Mouse (Mus musculus): ENCODE results near the gene Fam89a. TPM values are rescaled to one million over a fixed set of nuclear protein-coding genes. Genes with fewer than 3 reads are reported as not detected.

The Fam89a gene
- total RNA-seq (2021) = 1 to 10 TPM; 1.8 to 1.9 TPM
- long read RNA-seq, experiment 1, partial matches to known transcripts = 0 of 4 reads
- long read RNA-seq, experiment 1, other reads (novel, unspliced or antisense) = 0 of 4 reads
- long read RNA-seq, experiment 2, partial matches to known transcripts = 0 of 1 reads
- long read RNA-seq, experiment 2, other reads (novel, unspliced or antisense) = 0 of 1 reads

- DNase-seq = peak; percentile 56 to 64
- intact Hi-C loops (cut with DNase I) = no loop called here
Measured at GRCm38 (mm10) chr8:124751709-124752173, at the start of gene Fam89a. Fam89a (minus strand) TSS chr8:124751832.

GRCm38 (mm10) chr8:124800542-124800941, 48.9 kb upstream of the Fam89a start:
- DNase-seq = no peak
- intact Hi-C loops (cut with DNase I) = no loop called here

DNA sequence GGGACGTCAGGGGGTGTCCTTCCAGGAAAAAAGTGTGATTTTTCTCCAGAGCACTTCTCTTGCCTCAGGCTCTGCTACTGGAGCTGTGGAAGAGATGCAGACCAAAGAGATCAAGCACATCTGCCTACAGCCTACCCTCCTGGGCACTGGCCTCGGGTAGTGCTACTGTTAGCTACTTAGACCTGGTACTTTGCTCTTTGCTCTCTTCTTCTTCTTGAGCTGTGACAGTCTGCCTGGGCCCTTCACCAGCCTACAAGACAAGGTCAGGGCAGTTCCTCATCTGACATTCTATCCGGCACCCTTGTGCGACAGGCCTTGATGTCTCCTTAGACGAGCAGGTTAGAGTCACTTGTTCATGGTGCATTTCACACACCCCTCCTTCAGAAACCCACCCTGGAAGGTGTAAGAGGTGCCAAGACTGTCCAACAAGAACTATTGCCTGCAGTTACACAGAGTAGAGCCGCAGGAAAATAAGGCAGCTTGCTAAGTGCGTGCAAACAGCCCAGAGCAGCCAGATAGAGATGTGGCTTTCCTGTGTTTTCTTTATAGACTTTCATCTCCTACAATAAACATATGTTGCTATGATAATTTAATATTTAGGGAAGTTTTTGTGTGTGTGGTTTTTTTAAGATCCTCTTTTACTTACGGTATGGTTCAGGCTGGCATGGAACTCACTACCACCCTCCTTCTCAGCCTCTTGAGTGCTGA, 44.3 kb upstream of the Fam89a start:
- intact Hi-C loops (cut with DNase I) = no loop called here
- no peak for DNase-seq

DNA sequence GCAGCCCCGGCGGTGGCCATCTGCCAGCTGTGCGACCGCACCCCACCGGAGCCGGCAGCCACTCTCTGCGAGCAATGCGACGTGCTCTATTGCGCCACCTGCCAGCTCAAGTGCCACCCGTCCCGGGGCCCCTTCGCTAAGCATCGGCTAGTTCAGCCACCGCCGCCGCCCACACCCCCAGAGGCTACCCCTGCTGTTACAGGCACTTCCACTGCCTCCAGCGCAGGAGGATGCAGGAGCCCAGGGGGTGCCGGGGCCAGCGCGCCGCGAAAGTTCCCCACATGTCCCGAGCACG, 42.8 kb upstream of the Fam89a start:
- peak; percentile 40 to 49 for DNase-seq
- intact Hi-C loops (cut with DNase I) = no loop called here

- DNase-seq = no peak
- intact Hi-C loops (cut with DNase I) = no loop called here
Measured at GRCm38 (mm10) chr8:124793661-124794485, 42.2 kb upstream of the Fam89a start.

GRCm38 (mm10) chr8:124793172-124793651, 41.6 kb upstream of the Fam89a start:
- intact Hi-C loops (cut with DNase I) = no loop called here
- DNase-seq = peak; percentile 93 to 96

GRCm38 (mm10) chr8:124792708-124793107, 41.1 kb upstream of the Fam89a start, which contains the start of gene Trim67:
Trim67 (plus strand) TSS chr8:124793092.
- peak in 1 of 2 experiments; percentile 26 for DNase-seq
- intact Hi-C loops (cut with DNase I) = no loop called here

- DNase-seq = no peak
- intact Hi-C loops (cut with DNase I) = no loop called here
Measured at GRCm38 (mm10) chr8:124792186-124792585, 40.6 kb upstream of the Fam89a start.

- DNase-seq = no peak
- intact Hi-C loops (cut with DNase I) = no loop called here
Measured at GRCm38 (mm10) chr8:124791751-124792150, 40.1 kb upstream of the Fam89a start.

DNA sequence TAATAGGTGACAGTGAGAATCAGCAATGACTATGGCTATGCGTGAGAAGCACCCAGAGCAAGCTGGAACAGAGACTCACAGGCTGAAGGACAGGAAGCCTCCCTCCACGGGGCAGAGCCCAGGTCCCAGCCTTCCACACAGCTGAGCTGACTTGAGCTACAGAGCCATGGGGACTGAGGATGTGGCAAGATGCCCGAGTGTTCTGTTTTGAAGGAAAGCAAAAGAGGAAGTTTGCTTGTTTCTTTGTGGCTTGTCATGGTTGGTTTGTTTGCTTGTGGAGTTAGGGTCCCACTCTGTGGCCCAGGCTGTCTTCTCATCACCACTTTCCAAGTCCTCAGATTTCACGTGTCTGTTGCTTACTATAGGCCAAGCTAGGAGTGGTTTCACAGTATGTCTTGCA, 39.0 kb upstream of the Fam89a start:
- intact Hi-C loops (cut with DNase I) = no loop called here
- DNase-seq = no peak

DNA sequence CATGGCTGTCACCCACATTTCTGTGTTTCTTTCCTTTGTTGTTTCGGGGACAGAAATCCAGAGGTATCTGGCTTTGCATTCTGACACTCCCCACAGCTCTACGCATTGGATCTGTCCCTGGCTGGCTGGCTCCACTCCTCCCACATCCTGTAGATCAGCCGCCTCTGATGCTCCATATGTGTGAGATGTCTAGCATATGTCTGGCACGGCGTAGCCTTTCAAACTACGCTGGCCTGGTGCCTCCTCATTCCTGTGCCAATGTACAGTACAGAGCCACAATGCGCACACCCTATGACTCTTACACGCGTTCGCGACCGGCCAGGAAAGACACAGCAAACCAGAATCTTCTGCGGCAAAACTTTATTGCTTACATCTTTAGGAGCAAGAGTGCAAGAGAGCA, 33.0 kb upstream of the Fam89a start:
- intact Hi-C loops (cut with DNase I) = no loop called here
- DNase-seq = no peak

DNA sequence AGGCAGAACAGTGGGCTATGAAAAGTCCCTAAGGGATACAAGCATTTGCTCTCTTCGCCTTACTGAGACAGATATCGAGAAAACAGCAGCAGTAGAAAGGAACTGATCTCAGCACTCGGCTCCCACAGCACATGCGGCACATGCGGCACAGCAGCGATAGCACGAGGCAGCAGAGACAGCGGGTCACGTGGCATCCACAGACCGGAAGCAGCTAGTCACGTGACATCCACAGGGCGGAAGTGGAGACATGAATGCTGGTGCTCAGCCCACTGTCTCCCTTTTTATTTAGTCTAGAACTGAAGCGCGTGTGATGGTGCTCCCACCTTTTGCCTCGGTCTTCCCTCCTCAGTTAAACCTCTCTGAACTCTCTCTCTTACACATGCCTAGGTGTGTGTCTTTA, 31.6 kb upstream of the Fam89a start:
- intact Hi-C loops (cut with DNase I) = no loop called here
- no peak for DNase-seq

DNA sequence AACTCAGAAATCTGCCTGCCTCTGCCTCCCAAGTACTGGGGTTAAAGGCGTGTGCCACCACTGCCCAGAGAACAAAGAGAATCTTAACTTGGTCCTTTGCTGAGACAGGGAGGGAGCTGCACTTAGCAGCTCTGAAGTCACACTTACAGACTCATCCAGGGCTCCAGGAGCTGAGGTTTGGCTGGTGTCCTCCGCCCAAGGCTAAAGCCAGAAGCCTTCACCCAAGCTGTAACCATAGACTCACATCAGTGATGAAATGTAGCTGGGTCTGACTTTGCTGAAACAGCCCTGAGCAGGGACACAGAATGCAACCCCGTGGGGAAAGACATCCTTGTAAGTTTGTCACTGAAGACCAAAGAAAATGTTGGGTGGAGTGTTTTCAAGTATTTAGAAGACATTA, 30.8 kb upstream of the Fam89a start:
- no peak for DNase-seq
- intact Hi-C loops (cut with DNase I) = no loop called here

DNA sequence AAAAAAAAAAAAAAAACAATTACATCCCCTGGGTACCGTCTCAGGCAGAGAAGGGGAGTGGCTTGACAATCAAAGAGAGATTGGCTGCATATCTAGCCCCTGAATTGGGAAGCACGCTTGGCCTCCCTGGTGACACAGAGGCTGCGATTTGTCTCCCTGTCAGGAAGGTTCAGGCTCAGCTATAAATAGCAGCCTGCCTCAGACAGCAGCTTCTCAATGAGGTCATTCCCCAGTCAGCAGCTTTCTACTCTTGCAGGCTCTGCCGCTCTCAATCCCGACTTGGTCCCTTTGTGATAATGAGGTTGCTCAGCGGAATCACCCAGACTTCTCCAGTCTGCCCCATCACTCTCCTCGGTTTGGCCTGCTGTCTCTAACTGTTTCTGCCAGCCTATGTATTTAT, 28.6 kb upstream of the Fam89a start:
- DNase-seq = peak; percentile 44 to 66
- intact Hi-C loops (cut with DNase I) = no loop called here

GRCm38 (mm10) chr8:124775695-124776094, 24.1 kb upstream of the Fam89a start:
- peak; percentile 69 to 77 for DNase-seq
- intact Hi-C loops (cut with DNase I) = loop anchor here (5.0 kb wide), 1 partner anchor 38 kb away; no protein-coding TSS in a partner anchor

DNA sequence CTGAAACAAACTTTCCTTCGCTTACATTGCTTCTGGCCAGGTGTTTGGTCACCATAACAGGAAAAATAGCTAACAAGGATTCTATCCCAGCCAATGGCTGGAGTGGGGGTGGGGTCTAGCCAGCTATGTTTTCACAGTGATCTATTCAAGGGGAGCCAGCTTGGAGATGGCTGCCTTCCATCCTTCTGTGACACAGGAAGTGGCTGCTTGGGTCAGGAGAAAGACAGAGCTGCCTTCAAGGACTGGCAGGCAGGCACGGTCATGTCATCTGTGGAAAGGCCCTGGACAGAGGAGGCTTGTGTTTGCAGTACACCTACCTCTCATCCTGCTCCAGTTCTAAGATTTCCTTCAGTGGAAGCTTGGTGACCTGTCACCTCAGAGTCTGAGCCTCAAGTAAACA, 20.8 kb upstream of the Fam89a start:
- intact Hi-C loops (cut with DNase I) = no loop called here
- no peak for DNase-seq

- intact Hi-C loops (cut with DNase I) = no loop called here
- DNase-seq = no peak
Measured at GRCm38 (mm10) chr8:124763061-124763460, 11.4 kb upstream of the Fam89a start.

DNA sequence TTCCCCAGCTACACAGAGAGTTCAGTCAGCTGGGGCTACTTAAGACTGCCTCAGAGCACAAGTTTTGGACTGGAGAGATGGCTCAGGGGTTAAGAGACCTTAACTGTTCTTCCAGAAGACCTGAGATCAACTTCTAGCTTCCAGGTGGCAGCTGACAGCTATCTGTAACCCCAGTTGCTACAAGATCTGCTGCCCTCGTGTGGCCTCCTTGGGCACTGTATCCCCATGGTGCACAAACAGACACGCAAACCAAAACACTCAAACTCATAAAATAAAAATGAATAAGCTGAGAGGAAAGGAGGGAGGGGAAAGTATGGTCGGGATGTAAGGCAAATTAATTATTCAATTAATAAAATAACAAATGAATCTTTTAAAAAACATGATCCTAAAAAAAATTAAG, 6.9 kb upstream of the Fam89a start:
- DNase-seq = peak; percentile 16 to 40
- intact Hi-C loops (cut with DNase I) = no loop called here

DNA sequence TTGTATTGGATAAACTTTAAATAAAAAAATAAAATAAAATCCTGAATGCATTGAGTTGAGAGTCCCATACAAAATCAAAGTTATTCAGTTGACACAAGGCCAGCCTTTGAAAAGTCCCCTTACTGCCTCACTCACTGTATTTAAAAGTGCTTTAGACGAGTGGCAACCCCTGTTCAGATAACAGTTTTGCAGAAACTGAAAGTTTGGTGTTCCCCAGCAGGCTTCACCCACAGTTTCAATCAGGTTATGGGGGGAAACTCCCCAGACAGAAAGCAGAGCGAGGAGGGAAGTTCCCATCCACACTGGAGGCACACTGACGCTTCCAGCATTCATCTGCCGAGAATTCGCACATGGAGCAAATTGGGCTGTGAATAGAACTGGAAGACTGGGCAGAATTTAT, 5.0 kb upstream of the Fam89a start:
- no peak for DNase-seq
- intact Hi-C loops (cut with DNase I) = no loop called here

DNA sequence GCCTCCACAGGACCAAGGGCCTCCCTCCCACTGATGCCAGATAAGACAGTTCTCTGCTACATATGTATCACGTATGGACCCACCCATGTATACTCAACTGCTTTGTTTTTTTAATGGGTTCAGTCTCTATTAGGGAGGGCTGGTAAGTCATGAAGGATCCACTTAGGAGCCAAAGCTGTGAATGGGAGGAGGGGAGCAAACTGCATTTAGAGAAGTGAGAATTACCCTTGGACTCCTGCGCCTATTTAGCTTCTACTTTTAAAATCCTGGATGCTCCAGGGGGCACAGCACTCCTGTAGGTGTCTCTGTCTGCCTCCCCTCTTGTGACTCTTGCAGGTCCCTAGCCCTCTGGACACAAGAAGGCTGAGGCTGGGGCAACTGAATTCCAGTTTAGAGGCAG, 4.5 kb upstream of the Fam89a start:
- no peak for DNase-seq
- intact Hi-C loops (cut with DNase I) = no loop called here

- intact Hi-C loops (cut with DNase I) = no loop called here
- DNase-seq = no peak
Measured at GRCm38 (mm10) chr8:124755481-124755880, 3.8 kb upstream of the Fam89a start.

Measured in heart, postnatal 14 days (tissue).